25 mouse cellular contexts compared by ENCODE assay signal in the genomic region with DNA sequence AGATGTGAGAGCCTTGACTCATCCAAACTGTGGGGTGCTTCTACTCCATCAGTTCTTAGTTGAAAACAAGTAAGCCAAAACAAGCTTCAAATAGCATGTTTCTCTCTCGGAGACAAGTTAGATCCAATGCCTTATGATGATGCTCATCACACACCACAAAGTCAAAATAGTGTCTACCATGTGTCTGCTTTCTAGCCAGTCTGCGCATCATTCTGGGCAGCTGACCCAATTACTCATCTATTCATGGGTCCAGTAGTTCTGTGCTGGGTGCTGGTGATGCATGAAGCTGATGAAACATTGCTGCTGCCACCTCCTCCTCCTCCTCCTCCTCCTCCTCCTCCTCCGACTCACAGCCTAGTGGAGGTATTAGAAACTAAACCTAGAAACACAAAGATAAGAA.
"Had no signal": no experiment of that assay in that cellular context is flagged by ENCODE, and none has a peak within 500 bp of the region (broad histone marks: within the 10 kb centered on the region; RNA-seq: fewer than 3 reads in every experiment).

No protein-coding gene starts in this region.

- H3K27ac ChIP-seq: heart, embryonic 13.5 days; heart, embryonic 15.5 days; hindbrain, embryonic 13.5 days; hindbrain, embryonic 15.5 days; hindbrain, postnatal 0 days; kidney, embryonic 15.5 days; kidney, postnatal 0 days; left cerebral cortex, adult 2 months; limb, embryonic 10.5 days; limb, embryonic 12.5 days; liver, embryonic 13.5 days; liver, embryonic 15.5 days had no signal

- H3K4me3 ChIP-seq: heart, embryonic 13.5 days; heart, embryonic 15.5 days; hindbrain, embryonic 13.5 days; hindbrain, embryonic 15.5 days; kidney, embryonic 15.5 days; left cerebral cortex, adult 2 months; limb, embryonic 10.5 days; limb, embryonic 12.5 days; liver, embryonic 13.5 days; liver, embryonic 15.5 days had no signal

- DNase-seq: gastrocnemius, postnatal 14 days; gastrocnemius, postnatal 36 days; heart, postnatal 14 days; heart, postnatal 36 days; kidney, adult 11 months; kidney, adult 2 months; kidney, adult 9 months; kidney, postnatal 14 days; kidney, postnatal 36 days; layer of hippocampus, adult 9-11 months; layer of hippocampus, postnatal 36 days; liver; liver, embryonic 13.5 days had no signal

- ATAC-seq: hindbrain, postnatal 0 days; intestine, embryonic 16.5 days had no signal

- H3K9me3 ChIP-seq: heart, embryonic 13.5 days; heart, embryonic 15.5 days; hindbrain, embryonic 15.5 days; kidney, embryonic 15.5 days; limb, embryonic 10.5 days; limb, embryonic 12.5 days; liver, embryonic 13.5 days; liver, embryonic 15.5 days had no signal

- H3K36me3 ChIP-seq: heart, embryonic 13.5 days; heart, embryonic 15.5 days; hindbrain, embryonic 13.5 days; kidney, embryonic 15.5 days; limb, embryonic 10.5 days; limb, embryonic 12.5 days; liver, embryonic 13.5 days; liver, embryonic 15.5 days had no signal

- H3K4me1 ChIP-seq: heart, embryonic 13.5 days; heart, embryonic 15.5 days; hindbrain, embryonic 13.5 days; hindbrain, embryonic 15.5 days; kidney, embryonic 15.5 days; limb, embryonic 10.5 days; limb, embryonic 12.5 days; liver, embryonic 13.5 days; liver, embryonic 15.5 days had no signal

- H3K27me3 ChIP-seq: heart, embryonic 13.5 days; heart, embryonic 15.5 days; hindbrain, embryonic 13.5 days; hindbrain, embryonic 15.5 days; kidney, embryonic 15.5 days; limb, embryonic 12.5 days; liver, embryonic 13.5 days; liver, embryonic 15.5 days had no signal
